Mouse (Mus musculus): ENCODE data around the gene Zfp781. TPM values are rescaled to one million over a fixed set of nuclear protein-coding genes. Genes with fewer than 3 reads are reported as not detected.
"Not testable (repeated sequence)": the region's sequence is repeated elsewhere in the genome, so short reads cannot be mapped to it uniquely, and the experiment has no call there.

Gene Zfp781
- polyA plus RNA-seq (2012; ENCODE audit: insufficient read depth, insufficient read length, missing spikeins), result 0.85 TPM in 1 of 2 replicates, not detected in the other

DNA sequence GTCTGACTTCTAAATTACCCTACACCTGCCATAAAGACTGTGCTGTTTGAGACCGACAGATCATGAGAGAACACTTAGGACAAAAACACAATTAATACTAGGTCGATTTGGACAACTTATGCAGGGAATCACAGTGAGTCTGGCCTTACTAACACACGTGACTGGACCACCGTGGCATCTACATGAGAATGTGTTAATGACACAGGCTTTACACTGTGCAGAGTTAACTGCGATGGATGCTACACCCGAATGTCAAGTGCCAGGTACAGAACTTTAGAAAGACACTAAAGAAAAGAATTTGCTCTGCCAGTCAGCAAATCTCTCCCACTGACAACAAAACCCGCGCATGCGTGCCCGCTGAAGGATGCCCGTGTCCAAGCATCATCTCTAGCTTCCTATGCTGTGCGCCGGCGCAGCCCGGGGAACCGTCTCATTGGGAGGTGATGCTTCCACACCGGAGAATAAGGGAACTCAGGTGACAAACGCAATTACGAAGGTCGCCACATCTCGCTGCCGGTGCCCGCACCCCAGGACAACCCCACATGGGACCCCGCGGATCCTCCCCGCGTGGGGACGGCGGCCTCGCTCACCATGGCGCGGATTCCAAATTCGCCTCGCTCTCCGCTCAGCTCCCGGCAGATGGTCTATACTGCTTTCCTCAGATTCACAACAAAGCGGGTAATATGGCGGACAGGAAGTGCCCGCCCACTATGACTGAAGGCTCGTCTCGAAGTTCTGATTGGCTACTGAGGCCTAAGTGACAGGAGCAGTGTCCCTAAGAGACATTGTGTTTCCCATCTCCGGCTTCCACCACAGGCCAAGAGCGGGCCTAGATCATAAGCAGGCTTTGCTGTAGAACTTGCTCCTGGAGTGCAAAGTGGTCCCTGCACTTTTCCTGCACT is at the start of gene Zfp781:
Gene Zfp781, minus strand, starts transcription at position 639 of the 902 bp plus-strand sequence.
- H3K4me1 ChIP-seq (ENCODE audit: control insufficient read depth, insufficient read depth, low read length); H3K4me3 ChIP-seq (ENCODE audit: insufficient read depth, low read length); H3K27ac ChIP-seq (ENCODE audit: insufficient read depth, low read depth, low read length): not testable (repeated sequence)

DNA sequence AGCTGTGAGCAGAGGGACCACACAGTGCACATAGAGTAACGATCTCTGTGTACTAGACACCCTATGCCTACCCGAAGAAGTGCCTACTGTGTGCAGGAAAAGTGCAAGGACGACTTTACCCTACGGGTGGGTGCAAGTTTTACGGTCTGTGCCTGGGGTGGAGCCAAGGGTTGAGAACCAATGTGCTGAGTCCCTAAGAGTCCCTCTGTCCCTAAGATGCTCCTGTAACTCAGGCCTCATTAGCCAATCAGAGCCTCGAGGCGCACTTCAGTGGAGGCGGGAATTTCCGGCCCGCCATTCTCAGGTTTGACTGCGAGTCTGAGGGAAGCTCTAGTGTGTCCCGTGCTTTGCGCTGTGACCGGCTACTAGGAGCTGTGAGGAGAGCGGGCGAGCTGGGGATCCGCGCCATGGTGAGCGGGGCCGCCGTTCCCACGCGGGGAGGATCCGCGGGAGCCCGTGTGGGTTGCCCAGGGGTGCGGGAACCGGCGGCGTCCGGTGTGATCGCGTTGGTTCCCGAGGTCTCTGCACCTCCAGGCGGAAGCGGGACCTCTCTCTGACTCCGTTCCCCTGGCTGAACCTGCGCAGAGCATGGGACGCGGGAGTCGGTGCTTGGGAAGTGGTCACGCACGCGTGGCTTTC is 48.2 kb upstream of the Zfp781 start:
- H3K4me1 ChIP-seq (ENCODE audit: control insufficient read depth, insufficient read depth, low read length); H3K27ac ChIP-seq (ENCODE audit: insufficient read depth, low read depth, low read length); H3K4me3 ChIP-seq (ENCODE audit: insufficient read depth, low read length): not testable (repeated sequence)

- not testable (repeated sequence) for H3K4me3 ChIP-seq (ENCODE audit: insufficient read depth, low read length); H3K4me1 ChIP-seq (ENCODE audit: control insufficient read depth, insufficient read depth, low read length); H3K27ac ChIP-seq (ENCODE audit: insufficient read depth, low read depth, low read length)
Observed at GRCm38 (mm10) chr10:81930744-81931118, 451 bp upstream of the Zfp781 start.

DNA sequence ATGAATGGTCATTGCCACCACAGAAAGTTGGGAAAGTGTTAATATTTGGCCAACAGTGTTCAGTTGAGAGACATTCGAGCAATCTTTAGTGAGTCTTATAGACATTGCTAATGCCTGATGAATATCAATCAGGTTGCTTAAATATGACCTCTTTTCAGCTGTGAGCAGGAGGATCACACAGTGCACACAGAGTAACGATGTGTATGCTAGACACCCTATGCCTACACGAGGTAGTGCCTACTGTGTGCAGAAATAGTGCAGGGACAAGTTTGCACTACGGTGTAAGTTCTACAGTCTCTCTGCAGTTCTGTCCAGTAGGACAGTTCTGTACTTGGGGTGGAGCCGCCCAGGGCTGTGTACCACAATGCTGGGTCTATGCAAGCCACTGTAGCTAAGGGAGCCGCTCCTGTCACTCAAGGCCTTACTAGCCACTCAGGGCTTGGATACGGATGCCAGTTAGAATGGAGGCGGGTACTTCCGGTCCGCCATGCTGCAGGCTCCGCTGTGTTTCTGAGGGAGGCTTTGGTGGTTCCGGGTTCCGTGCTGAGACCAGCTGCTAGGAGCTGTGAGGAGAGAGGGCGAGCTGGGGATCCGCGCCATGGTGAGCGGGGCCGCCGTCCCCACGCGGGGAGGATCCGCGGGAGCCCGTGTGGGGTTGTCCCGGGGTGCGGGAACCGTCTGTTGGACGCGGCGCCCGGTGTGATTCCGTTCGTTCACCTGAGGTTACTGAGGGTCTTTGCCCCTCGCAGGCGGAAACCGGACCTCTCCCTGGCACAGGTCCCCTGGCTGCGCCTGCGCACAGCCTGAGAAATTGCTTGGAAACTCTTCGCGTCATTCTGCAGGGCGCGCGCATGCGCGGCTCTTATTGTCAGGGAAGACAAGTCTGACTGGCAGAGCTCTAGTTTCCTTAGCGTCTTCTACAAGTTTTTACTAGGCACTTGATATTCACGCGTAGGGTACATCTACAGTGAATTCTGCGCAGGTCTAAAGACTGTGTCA is 66.6 kb downstream of the Zfp781 start, which contains the start of gene Gm32687:
Gene Gm32687, plus strand, starts transcription at position 526 of the 999 bp plus-strand sequence.
- not testable (repeated sequence) for H3K4me1 ChIP-seq (ENCODE audit: control insufficient read depth, insufficient read depth, low read length); H3K27ac ChIP-seq (ENCODE audit: insufficient read depth, low read depth, low read length)
- H3K4me3 ChIP-seq (ENCODE audit: insufficient read depth, low read length), result peak within 1 kb of the TSS; percentile 36; the same call in 1 of the 2 replicates

Other genes with a start within 250 kb of the Zfp781 start
- 9.4 TPM in 2 replicates for gene Zfp433, start 225.7 kb downstream of the Zfp781 start, polyA plus RNA-seq (2012; ENCODE audit: insufficient read depth, insufficient read length, missing spikeins)
- gene Gm3055, start 159.3 kb downstream of the Zfp781 start, polyA plus RNA-seq (2012; ENCODE audit: insufficient read depth, insufficient read length, missing spikeins), result 0.85 and 1.0 TPM in 2 replicates
- 1.5 and 2.1 TPM in 2 replicates for gene Gm4767, start 118.3 kb downstream of the Zfp781 start, polyA plus RNA-seq (2012; ENCODE audit: insufficient read depth, insufficient read length, missing spikeins)
- 0.52 TPM in 1 of 2 replicates, not detected in the other for gene Gm32687, start 66.5 kb downstream of the Zfp781 start, polyA plus RNA-seq (2012; ENCODE audit: insufficient read depth, insufficient read length, missing spikeins)
- gene Zfp873, start 117.6 kb upstream of the Zfp781 start, polyA plus RNA-seq (2012; ENCODE audit: insufficient read depth, insufficient read length, missing spikeins), result 3.6 and 4.6 TPM in 2 replicates
- 0.95 TPM in 1 of 2 replicates, not detected in the other for gene BC024063, start 152.9 kb upstream of the Zfp781 start, polyA plus RNA-seq (2012; ENCODE audit: insufficient read depth, insufficient read length, missing spikeins)
- gene AU041133, start 197.5 kb upstream of the Zfp781 start, polyA plus RNA-seq (2012; ENCODE audit: insufficient read depth, insufficient read length, missing spikeins), result 1.5 and 1.9 TPM in 2 replicates

Measured in bone marrow macrophage, adult 2 months (primary cell).